Mouse (Mus musculus) adrenal gland, adult 2 months (tissue): ENCODE measurements around the gene Plekha5. TPM values are rescaled to one million over a fixed set of nuclear protein-coding genes. Genes with fewer than 3 reads are reported as not detected.

ENCODE experiments used
- polyA plus RNA-seq: library from polyadenylated mRNA; depleted of rRNA; stranded (reverse); fragments of >200 nt; gene quantifications from 2 replicates; pipeline ENCODE4 v1.2.3, GENCODE M21; 2012; rRNA removed
- total RNA-seq, 2 experiments: library from RNA; stranded (reverse); gene quantifications; 2 replicates each; pipeline ENCODE4 v1.2.3; 2021

The Plekha5 gene
- total and polyA plus RNA-seq, 3 experiments = 15.7 to 32.4 (median 27.1) TPM

Other genes with a start within 250 kb of the Plekha5 start
- 10 to 100 TPM; 40.5 to 45.9 TPM for gene Aebp2, start 198.6 kb downstream of the Plekha5 start, total RNA-seq
- 18.9 and 19.4 TPM in 2 replicates for gene Aebp2, start 198.6 kb downstream of the Plekha5 start, polyA plus RNA-seq